Mouse (Mus musculus) liver, embryonic 12.5 days (tissue): ENCODE data around the gene Dhdh. TPM values are rescaled to one million over a fixed set of nuclear protein-coding genes. Genes with fewer than 3 reads are reported as not detected.
A peak's percentile ranks its signal among the peaks of the same experiment; 100 is the strongest.

Experiments
- ATAC-seq: fragments of 200-750 bp; cut with Nextera tagmentation; 2 replicates; pipeline ENCODE4 v1.8.0; 2017; ENCODE audit warnings: moderate number of reproducible peaks, mild to moderate bottlenecking, moderate library complexity
- H3K27ac ChIP-seq: fragments of 300-500 bp; sonication (generic); 2 replicates; pipeline ENCODE4 v1.5.1; 2016; ENCODE audit warnings: mild to moderate bottlenecking
- H3K27me3 ChIP-seq: fragments of 300-500 bp; sonication (generic); replicated peaks from 2 replicates; pipeline ENCODE4 v1.6.1; 2016; ENCODE audit warnings: mild to moderate bottlenecking, moderate library complexity
- H3K36me3 ChIP-seq: fragments of 300-500 bp; sonication (generic); 2 replicates; pipeline ENCODE4 v1.6.1; 2016; ENCODE audit warnings: mild to moderate bottlenecking, moderate library complexity
- H3K4me1 ChIP-seq: fragments of 300-500 bp; sonication (generic); 2 replicates; pipeline ENCODE4 v1.6.1; 2016
- H3K4me2 ChIP-seq: fragments of 300-500 bp; sonication (generic); 2 replicates; pipeline ENCODE4 v1.6.1; 2016; ENCODE audit warnings: mild to moderate bottlenecking, moderate library complexity
- H3K4me3 ChIP-seq: fragments of 300-500 bp; sonication (generic); 2 replicates; pipeline ENCODE4 v1.5.1; 2016; ENCODE audit warnings: mild to moderate bottlenecking, moderate library complexity
- H3K9ac ChIP-seq: fragments of 300-500 bp; sonication (generic); 2 replicates; pipeline ENCODE4 v1.6.1; 2016; ENCODE audit warnings: mild to moderate bottlenecking, moderate library complexity
- H3K9me3 ChIP-seq: fragments of 300-500 bp; sonication (generic); replicated peaks from 2 replicates; pipeline ENCODE4 v1.6.1; 2016; ENCODE audit warnings: mild to moderate bottlenecking, moderate library complexity
- WGBS: fragments of 180-500 bp; shearing (Covaris S2); methylation state at CpG from one replicate; pipeline ENCODE4 v1.1.7; 2016; ENCODE audit not compliant: insufficient replicate concordance; 5-methylcytosine and 5-hydroxymethylcytosine counted together
- polyA plus RNA-seq: library from polyadenylated mRNA; unstranded; fragments of >200 nt; fragmentation: Nextera tagmentation; extraction: Ambion mirVana; gene quantifications from 2 replicates; pipeline ENCODE4 v1.2.1, GENCODE M21; 2016

Gene Dhdh
- polyA plus RNA-seq, 1 experiment from 2014 or later, result 3.1 TPM

GRCm38 (mm10) chr7:45457204-45458060 lies 31.2 kb downstream of the Dhdh start:
- H3K27me3 ChIP-seq, result no peaks in the 10 kb centered on the region
- H3K9me3 ChIP-seq, result no peaks in the 10 kb centered on the region
- H3K4me3 ChIP-seq, result peak overlapping the region; percentile 87
- H3K36me3 ChIP-seq, result peaks cover 60% of the 10 kb centered on the region
- peak overlapping the region; percentile 96 for H3K27ac ChIP-seq
- 37% methylated on average over 9 of the region's 10 CpGs for WGBS
- peak; percentile 25 for ATAC-seq
- peak overlapping the region; percentile 93 for H3K9ac ChIP-seq
- H3K4me1 ChIP-seq, result peaks cover 50% of the 10 kb centered on the region
- H3K4me2 ChIP-seq, result peak overlapping the region; percentile 88

GRCm38 (mm10) chr7:45456721-45457203 lies 31.8 kb downstream of the Dhdh start:
- H3K27me3 ChIP-seq, result no peaks in the 10 kb centered on the region
- 48% methylated on average over 9 of the region's 9 CpGs for whole genome bisulfite sequencing
- H3K36me3 ChIP-seq, result peaks cover 53% of the 10 kb centered on the region
- H3K27ac ChIP-seq, result peak overlapping the region; percentile 96
- H3K4me2 ChIP-seq, result peak overlapping the region; percentile 88
- no peak for ATAC-seq
- peaks cover 47% of the 10 kb centered on the region for H3K4me1 ChIP-seq
- peak overlapping the region; percentile 87 for H3K4me3 ChIP-seq
- H3K9ac ChIP-seq, result peak overlapping the region; percentile 93; the same call in 1 of the 2 replicates
- no peaks in the 10 kb centered on the region for H3K9me3 ChIP-seq

GRCm38 (mm10) chr7:45455932-45456696 lies 32.5 kb downstream of the Dhdh start:
- Histone ChIP-seq H3K27me3 (no peaks in the 10 kb centered on the region), H3K36me3 (peaks cover 50% of the 10 kb centered on the region), H3K4me3 (no peak overlapping the region), H3K9ac (no peak overlapping the region), H3K9me3 (no peaks in the 10 kb centered on the region), H3K4me2 (0 out of 2 replicates have a peak overlapping the region, but pooled peaks have one; percentile 88), H3K27ac (peak overlapping the region; percentile 96), H3K4me1 (peaks cover 47% of the 10 kb centered on the region)
- ATAC-seq, result no peak
- 77% methylated on average over 13 of the region's 13 CpGs for WGBS

- H3K9ac ChIP-seq, result no peak overlapping the region
- 89% methylated on average over 15 of the region's 15 CpGs for WGBS
- H3K36me3 ChIP-seq, result peaks cover 46% of the 10 kb centered on the region
- H3K4me2 ChIP-seq, result no peak overlapping the region
- no peak overlapping the region for H3K27ac ChIP-seq
- H3K4me1 ChIP-seq, result peaks cover 38% of the 10 kb centered on the region
- no peak overlapping the region for H3K4me3 ChIP-seq
- no peak for ATAC-seq
- no peaks in the 10 kb centered on the region for H3K9me3 ChIP-seq
- H3K27me3 ChIP-seq, result no peaks in the 10 kb centered on the region
Measured at GRCm38 (mm10) chr7:45454971-45455370, 33.6 kb downstream of the Dhdh start.

- Histone ChIP-seq H3K4me3 (no peak overlapping the region), H3K27ac (0 out of 2 replicates have a peak overlapping the region, but pooled peaks have one; percentile 12), H3K9me3 (no peaks in the 10 kb centered on the region), H3K4me2 (peak overlapping the region; percentile 20), H3K36me3 (peaks cover 32% of the 10 kb centered on the region), H3K4me1 (peaks cover 34% of the 10 kb centered on the region), H3K9ac (no peak overlapping the region), H3K27me3 (no peaks in the 10 kb centered on the region)
- WGBS, result 51% methylated on average over 23 of the region's 23 CpGs
- ATAC-seq, result peak; percentile 81
Measured at GRCm38 (mm10) chr7:45451344-45451982, 37.1 kb downstream of the Dhdh start.

- H3K27ac ChIP-seq, result no peak overlapping the region
- no peak overlapping the region for H3K9ac ChIP-seq
- no peaks in the 10 kb centered on the region for H3K27me3 ChIP-seq
- no peak for ATAC-seq
- peaks cover 30% of the 10 kb centered on the region for H3K4me1 ChIP-seq
- H3K4me2 ChIP-seq, result no peak overlapping the region
- no peak overlapping the region for H3K4me3 ChIP-seq
- 72% methylated on average over 1 of the region's 1 CpGs for WGBS
- peaks cover 26% of the 10 kb centered on the region for H3K36me3 ChIP-seq
- H3K9me3 ChIP-seq, result no peaks in the 10 kb centered on the region
Measured at GRCm38 (mm10) chr7:45449974-45450373, 38.6 kb downstream of the Dhdh start.

- Histone ChIP-seq H3K4me2 (peak overlapping the region; percentile 64), H3K27ac (peak overlapping the region; percentile 42; the same call in 1 of the 2 replicates), H3K4me1 (peaks cover 37% of the 10 kb centered on the region), H3K9ac (peak overlapping the region; percentile 61), H3K4me3 (peak overlapping the region; percentile 37), H3K36me3 (peaks cover 12% of the 10 kb centered on the region), H3K27me3 (no peaks in the 10 kb centered on the region), H3K9me3 (no peaks in the 10 kb centered on the region)
- 20% methylated on average over 11 of the region's 11 CpGs for WGBS
- ATAC-seq, result peak; percentile 55
Measured at GRCm38 (mm10) chr7:45447325-45447990, 41.1 kb downstream of the Dhdh start.

GRCm38 (mm10) chr7:45446589-45446988 lies 42.0 kb downstream of the Dhdh start:
- Histone ChIP-seq H3K9me3 (no peaks in the 10 kb centered on the region), H3K4me1 (peaks cover 32% of the 10 kb centered on the region), H3K27me3 (no peaks in the 10 kb centered on the region), H3K9ac (no peak overlapping the region), H3K4me2 (no peak overlapping the region), H3K4me3 (no peak overlapping the region), H3K36me3 (peaks cover 13% of the 10 kb centered on the region), H3K27ac (no peak overlapping the region)
- ATAC-seq, result no peak

- WGBS, result 46% methylated on average over 22 of the region's 22 CpGs
- Histone ChIP-seq H3K27ac (no peak overlapping the region), H3K4me1 (peaks cover 25% of the 10 kb centered on the region), H3K4me2 (no peak overlapping the region), H3K9ac (no peak overlapping the region), H3K27me3 (no peaks in the 10 kb centered on the region), H3K4me3 (no peak overlapping the region), H3K9me3 (no peaks in the 10 kb centered on the region), H3K36me3 (peaks cover 26% of the 10 kb centered on the region)
- no peak for ATAC-seq
Measured at GRCm38 (mm10) chr7:45443526-45444420, 44.8 kb downstream of the Dhdh start.

- peaks cover 18% of the 10 kb centered on the region for H3K36me3 ChIP-seq
- no peaks in the 10 kb centered on the region for H3K27me3 ChIP-seq
- no peak within 1 kb of the TSS for H3K9ac ChIP-seq
- peak within 1 kb of the TSS; percentile 11; the same call in 1 of the 2 replicates for H3K4me2 ChIP-seq
- no peaks in the 10 kb centered on the region for H3K9me3 ChIP-seq
- 39% methylated on average over 19 of the region's 19 CpGs for WGBS
- H3K4me3 ChIP-seq, result no peak within 1 kb of the TSS
- ATAC-seq, result no peak
- H3K27ac ChIP-seq, result no peak within 1 kb of the TSS
- H3K4me1 ChIP-seq, result peaks cover 41% of the 10 kb centered on the region
Measured at GRCm38 (mm10) chr7:45437521-45438276, 50.9 kb downstream of the Dhdh start, which contains the start of gene Ruvbl2. Ruvbl2 (minus strand) TSS chr7:45438096.
